22 mouse cellular contexts compared by ENCODE assay signal in the genomic region with DNA sequence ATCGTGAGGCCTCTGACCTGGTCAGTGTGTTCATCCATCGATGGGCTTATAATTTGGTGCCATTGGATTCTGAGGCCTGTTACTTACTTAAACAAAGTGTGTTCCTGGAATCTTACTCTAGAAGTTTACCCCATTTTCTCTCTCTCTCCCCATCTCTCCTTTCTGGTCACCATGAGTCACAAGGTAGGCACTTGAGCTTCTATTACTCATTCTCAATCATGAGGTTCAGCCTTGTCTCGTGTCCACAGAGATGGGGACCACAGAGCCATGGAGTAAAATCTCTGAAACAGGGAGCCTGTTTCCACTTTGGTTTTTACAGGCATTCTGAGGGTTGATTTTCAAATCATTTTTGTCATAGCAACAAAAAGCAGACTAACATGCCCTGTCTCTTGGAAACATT.
"Had no signal": no experiment of that assay in that cellular context is flagged by ENCODE, and none has a peak within 500 bp of the region (broad histone marks: within the 10 kb centered on the region; RNA-seq: fewer than 3 reads in every experiment).

No protein-coding gene starts in this region.

- H3K36me3 ChIP-seq: liver, embryonic 15.5 days; lung, embryonic 15.5 days; midbrain, embryonic 13.5 days; neural tube, embryonic 12.5 days; stomach, embryonic 15.5 days had no signal

- ATAC-seq: liver, postnatal 0 days; lung, postnatal 0 days; midbrain, embryonic 13.5 days; midbrain, embryonic 16.5 days had no signal

- H3K4me1 ChIP-seq: liver, embryonic 15.5 days; lung, embryonic 15.5 days; megakaryocyte, embryonic 14.5 days; neural tube, embryonic 12.5 days; stomach, embryonic 15.5 days had no signal

- H3K4me3 ChIP-seq: liver, embryonic 15.5 days; lung, embryonic 15.5 days; megakaryocyte, embryonic 14.5 days; midbrain, embryonic 13.5 days; neural tube, embryonic 12.5 days; stomach, embryonic 15.5 days had no signal

- H3K27ac ChIP-seq: liver, embryonic 15.5 days; lung, embryonic 15.5 days; macrophage; midbrain, embryonic 13.5 days; neural tube, embryonic 12.5 days; stomach, embryonic 15.5 days; stomach, postnatal 0 days had no signal

- H3K27me3 ChIP-seq: liver, embryonic 15.5 days; lung, embryonic 15.5 days; midbrain, embryonic 13.5 days; neural tube, embryonic 12.5 days; stomach, embryonic 15.5 days had no signal

- H3K9ac ChIP-seq: liver, embryonic 15.5 days; liver, postnatal 0 days; lung, embryonic 15.5 days; midbrain, embryonic 13.5 days; neural tube, embryonic 12.5 days; stomach, embryonic 15.5 days had no signal

- DNase-seq: liver, postnatal 0 days; lung, adult 2 months; lung, postnatal 14 days; lung, postnatal 36 days; right cerebral cortex, adult 18-20 months; right cerebral cortex, postnatal 25 days; right cerebral cortex, postnatal 4 days; spleen, adult 18-20 months; thymus, adult 2 months; thymus, postnatal 25 days; thymus, postnatal 4 days had no signal

- H3K9me3 ChIP-seq: liver, embryonic 15.5 days; lung, embryonic 15.5 days; midbrain, embryonic 13.5 days; neural tube, embryonic 12.5 days; stomach, embryonic 15.5 days had no signal

- H3K4me2 ChIP-seq: liver, embryonic 15.5 days; lung, embryonic 15.5 days; midbrain, embryonic 11.5 days; midbrain, embryonic 13.5 days; neural tube, embryonic 12.5 days; stomach, embryonic 15.5 days had no signal
